Mouse (Mus musculus): ENCODE data around the gene Pik3ip1.

DNA sequence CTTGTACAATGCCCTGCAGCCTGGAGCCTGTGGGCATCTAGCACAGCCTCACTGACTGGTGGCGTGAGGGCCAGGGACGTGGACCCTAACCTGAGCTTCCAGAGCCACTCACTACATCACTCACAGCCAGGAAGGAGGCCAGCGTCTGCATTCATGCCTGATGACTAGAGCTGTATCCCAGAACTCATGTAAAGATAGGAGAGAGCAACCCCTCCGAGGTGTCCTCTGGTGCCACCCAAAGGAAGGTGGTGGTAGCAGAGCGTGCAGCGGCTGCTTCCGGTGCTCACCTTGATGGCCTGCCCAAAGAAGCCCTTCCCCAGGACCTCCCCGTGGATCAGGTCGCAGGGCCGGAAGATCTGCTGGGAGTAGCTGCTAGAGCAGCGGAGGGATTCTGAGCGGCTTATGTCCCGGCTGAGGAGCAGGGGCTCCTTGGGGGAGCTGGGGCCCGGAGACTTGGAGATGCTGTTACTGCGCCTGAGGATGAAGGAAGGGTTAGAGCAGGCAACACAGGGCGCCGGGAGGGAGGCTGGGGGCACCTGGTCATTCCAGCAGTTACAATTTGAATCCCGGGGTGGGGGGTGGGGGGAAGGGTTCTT, 22.9 kb downstream of the Pik3ip1 start:
- peak; percentile 34 for TF ChIP-seq CTCF (IDR thresholded peaks at IDR 0.05; ENCODE audit: low read depth)
- TF ChIP-seq EP300 (IDR thresholded peaks at IDR 0.05; ENCODE audit: low read depth): no peak
